Mouse (Mus musculus) adrenal gland, postnatal 10 days (tissue): ENCODE data around the gene Peli2. TPM values are rescaled to one million over a fixed set of nuclear protein-coding genes. Genes with fewer than 3 reads are reported as not detected.

Experiments
- DNase-seq: peaks from one replicate; pipeline ENCODE4 v3.0.0; 2021; ENCODE audit warnings: mixed read lengths
- total RNA-seq, 2 experiments: library from RNA; stranded (reverse); gene quantifications; 2 replicates each; pipeline ENCODE4 v1.2.3; 2021

Peli2 gene
- total RNA-seq, 2 experiments from 2014 or later, result 23.9 to 29.1 TPM

GRCm38 (mm10) chr14:48153064-48153463 is 32.4 kb downstream of the Peli2 start:
- DNase-seq, result no peak

- DNase-seq, result no peak
Measured at GRCm38 (mm10) chr14:48153865-48154511, 33.4 kb downstream of the Peli2 start.

- no peak for DNase-seq
Measured at GRCm38 (mm10) chr14:48154641-48155040, 34.0 kb downstream of the Peli2 start.

- DNase-seq, result no peak
Measured at GRCm38 (mm10) chr14:48155153-48155552, 34.5 kb downstream of the Peli2 start.

- no peak for DNase-seq
Measured at GRCm38 (mm10) chr14:48157085-48157484, 36.5 kb downstream of the Peli2 start.

GRCm38 (mm10) chr14:48157835-48158234 is 37.2 kb downstream of the Peli2 start:
- DNase-seq, result no peak

GRCm38 (mm10) chr14:48159401-48159800 is 38.8 kb downstream of the Peli2 start:
- no peak for DNase-seq

GRCm38 (mm10) chr14:48162446-48162845 is 41.8 kb downstream of the Peli2 start:
- peak; percentile 57 for DNase-seq

- no peak for DNase-seq
Measured at GRCm38 (mm10) chr14:48164917-48165316, 44.3 kb downstream of the Peli2 start.

GRCm38 (mm10) chr14:48166396-48166795 is 45.8 kb downstream of the Peli2 start:
- no peak for DNase-seq

GRCm38 (mm10) chr14:48167020-48167419 is 46.4 kb downstream of the Peli2 start:
- DNase-seq, result no peak

- DNase-seq, result no peak
Measured at GRCm38 (mm10) chr14:48168116-48168515, 47.5 kb downstream of the Peli2 start.

- DNase-seq, result peak; percentile 78
Measured at GRCm38 (mm10) chr14:48169970-48170369, 49.3 kb downstream of the Peli2 start.

GRCm38 (mm10) chr14:48171268-48171667 is 50.6 kb downstream of the Peli2 start:
- no peak for DNase-seq

GRCm38 (mm10) chr14:48172026-48172425 is 51.4 kb downstream of the Peli2 start:
- DNase-seq, result no peak

- no peak for DNase-seq
Measured at GRCm38 (mm10) chr14:48172876-48173275, 52.3 kb downstream of the Peli2 start.

- no peak for DNase-seq
Measured at GRCm38 (mm10) chr14:48173840-48174239, 53.2 kb downstream of the Peli2 start.

GRCm38 (mm10) chr14:48174356-48174755 is 53.7 kb downstream of the Peli2 start:
- no peak for DNase-seq

GRCm38 (mm10) chr14:48175115-48175514 is 54.5 kb downstream of the Peli2 start:
- DNase-seq, result no peak

GRCm38 (mm10) chr14:48178304-48178995 is 57.8 kb downstream of the Peli2 start:
- DNase-seq, result no peak

- peak; percentile 38 for DNase-seq
Measured at GRCm38 (mm10) chr14:48179021-48179420, 58.4 kb downstream of the Peli2 start.

GRCm38 (mm10) chr14:48186302-48186701 is 65.7 kb downstream of the Peli2 start:
- no peak for DNase-seq

- no peak for DNase-seq
Measured at GRCm38 (mm10) chr14:48187100-48187499, 66.5 kb downstream of the Peli2 start.

- DNase-seq, result peak; percentile 54
Measured at GRCm38 (mm10) chr14:48189330-48189729, 68.7 kb downstream of the Peli2 start.
